Mouse (Mus musculus): ENCODE measurements around the gene Best2. TPM values are rescaled to one million over a fixed set of nuclear protein-coding genes. Genes with fewer than 3 reads are reported as not detected.

Best2 gene
- total RNA-seq (2021) (not detected), polyA plus RNA-seq (2012; rRNA removed) (not detected in 2 replicates)
- long read RNA-seq = 0 reads

DNA sequence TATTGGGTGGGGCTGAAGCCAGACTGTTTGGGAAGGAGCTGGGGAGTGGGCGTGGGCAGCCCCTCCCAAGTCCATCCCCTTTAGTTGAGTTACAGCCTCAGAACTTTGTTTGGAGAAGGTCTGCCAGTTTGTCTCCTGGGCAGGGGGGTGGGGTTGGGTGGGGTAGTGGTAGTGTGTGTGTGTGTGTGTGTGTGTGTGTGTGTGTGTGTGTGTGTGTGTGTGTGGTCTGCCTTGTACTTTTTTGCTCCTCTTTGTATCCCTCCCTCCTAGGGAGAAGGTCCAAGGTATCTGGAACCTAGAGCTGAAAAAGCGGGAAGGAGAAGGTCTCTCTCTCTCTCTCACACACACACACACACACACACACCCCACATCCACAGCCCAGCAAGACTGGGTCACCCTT, at the start of gene Best2:
Best2 (minus strand) TSS at position 101 of the 400 bp plus-strand sequence.
- DNase-seq = no peak
- TF ChIP-seq CTCF (IDR thresholded peaks at IDR 0.05) (no peak), EP300 (IDR thresholded peaks at IDR 0.05; ENCODE audit: insufficient read depth, low read depth, low read length) (no peak)
- H3K27ac ChIP-seq = no peak within 1 kb of the TSS
- intact Hi-C loops (cut with DNase I) = no loop called here
- no peak within 1 kb of the TSS for H3K4me3 ChIP-seq
- H3K4me1 ChIP-seq (ENCODE audit: control insufficient read depth, insufficient read depth, low read length) = no peaks in the 10 kb centered on the region; the same call in 1 of the 2 replicates
- no peaks in the 10 kb centered on the region for H3K36me3 ChIP-seq (ENCODE audit: control insufficient read depth, insufficient read depth, low read length)
- WGBS = 42% methylated on average over 2 of the region's 2 CpGs
- H3K79me2 ChIP-seq (replicated peaks; ENCODE audit: control insufficient read depth, insufficient read depth, low read length) = no peaks in the 10 kb centered on the region
- peaks cover 6% of the 10 kb centered on the region for H3K27me3 ChIP-seq (ENCODE audit: control insufficient read depth, insufficient read depth, low read length)
- no peak within 1 kb of the TSS for H3K9ac ChIP-seq (ENCODE audit: low read depth, low read length)

DNA sequence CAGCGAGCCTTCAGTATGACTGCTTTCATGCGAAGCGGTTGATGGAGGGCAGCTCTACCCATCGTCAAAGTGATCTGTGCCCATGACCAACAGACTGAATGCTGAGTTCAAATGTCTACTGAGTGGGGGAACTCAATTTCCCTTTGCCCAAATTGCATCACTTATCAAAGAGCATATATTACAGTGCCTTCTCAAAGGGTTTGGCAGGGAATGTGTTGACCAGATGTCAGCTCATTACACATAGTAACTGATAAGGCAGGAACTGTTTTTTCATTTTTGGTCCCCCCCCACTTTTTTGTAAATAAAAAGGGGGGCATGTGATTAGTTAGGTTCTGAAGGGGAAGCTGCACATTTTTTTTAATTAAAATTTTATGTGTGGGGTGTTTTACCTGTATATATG, 48.3 kb upstream of the Best2 start:
- Histone ChIP-seq H3K27me3 (ENCODE audit: control insufficient read depth, insufficient read depth, low read length) (no peaks in the 10 kb centered on the region), H3K79me2 (replicated peaks; ENCODE audit: control insufficient read depth, insufficient read depth, low read length) (no peaks in the 10 kb centered on the region; the same call in 1 of the 2 replicates), H3K4me1 (ENCODE audit: control insufficient read depth, insufficient read depth, low read length) (no peaks in the 10 kb centered on the region; the same call in 1 of the 2 replicates), H3K4me3 (no peak overlapping the region), H3K36me3 (ENCODE audit: control insufficient read depth, insufficient read depth, low read length) (no peaks in the 10 kb centered on the region), H3K9ac (ENCODE audit: low read depth, low read length) (no peak overlapping the region), H3K27ac (no peak overlapping the region)
- intact Hi-C loops (cut with DNase I) = no loop called here
- WGBS = 99% methylated on average over 4 of the region's 4 CpGs
- no peak for TF ChIP-seq EP300 (IDR thresholded peaks at IDR 0.05; ENCODE audit: insufficient read depth, low read depth, low read length)
- no peak for TF ChIP-seq POLR2A (IDR thresholded peaks at IDR 0.05; ENCODE audit: insufficient read depth, low read depth, low read length)
- no peak for TF ChIP-seq CTCF (IDR thresholded peaks at IDR 0.05)
- DNase-seq = no peak

DNA sequence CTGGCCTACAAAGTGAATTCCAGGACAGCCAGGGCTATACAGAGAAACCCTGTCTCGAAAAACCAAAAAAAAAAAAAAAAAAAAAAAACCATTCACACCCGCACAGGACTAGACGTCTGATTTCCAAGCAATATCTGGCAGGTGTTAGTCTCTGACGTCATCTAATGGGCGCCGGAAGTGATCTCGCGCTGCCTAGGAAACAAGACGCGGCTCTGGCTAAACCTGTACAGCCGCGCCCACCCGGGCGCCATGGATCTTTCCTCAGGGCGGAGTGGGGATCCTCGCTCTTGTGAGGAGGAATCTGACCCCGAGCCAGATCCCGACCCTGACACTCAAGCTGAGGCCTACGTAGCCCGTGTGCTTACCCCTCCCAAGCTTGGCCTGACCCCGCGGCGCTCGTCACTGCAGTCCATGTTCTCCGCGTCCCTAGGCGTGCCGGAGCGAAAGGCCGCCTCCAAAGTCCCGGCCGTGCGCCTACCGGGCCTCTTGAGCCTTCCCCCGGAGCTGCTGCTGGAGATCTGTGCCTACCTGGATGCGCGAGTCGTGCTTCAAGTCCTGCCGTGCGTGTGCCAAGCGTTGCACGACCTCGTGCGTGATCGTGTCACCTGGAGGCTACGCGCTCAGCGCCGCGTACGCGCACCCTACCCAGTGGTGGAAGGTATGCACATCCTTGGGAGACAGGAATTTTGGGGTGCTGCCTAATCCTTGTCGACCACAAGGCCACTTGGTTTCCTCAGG, 45.7 kb upstream of the Best2 start, which contains the start of gene Fbxw9:
Fbxw9 (plus strand) TSS at position 177 of the 738 bp plus-strand sequence.
- peak; percentile 89 to 90 for DNase-seq
- peak within 1 kb of the TSS; percentile 57 for H3K9ac ChIP-seq (ENCODE audit: low read depth, low read length)
- peak within 1 kb of the TSS; percentile 84 for H3K4me3 ChIP-seq
- H3K27ac ChIP-seq = peak within 1 kb of the TSS; percentile 53
- no peaks in the 10 kb centered on the region for H3K27me3 ChIP-seq (ENCODE audit: control insufficient read depth, insufficient read depth, low read length)
- H3K36me3 ChIP-seq (ENCODE audit: control insufficient read depth, insufficient read depth, low read length) = no peaks in the 10 kb centered on the region
- H3K79me2 ChIP-seq (replicated peaks; ENCODE audit: control insufficient read depth, insufficient read depth, low read length) = no peaks in the 10 kb centered on the region; the same call in 1 of the 2 replicates
- H3K4me1 ChIP-seq (ENCODE audit: control insufficient read depth, insufficient read depth, low read length) = no peaks in the 10 kb centered on the region; the same call in 1 of the 2 replicates
- TF ChIP-seq POLR2A (IDR thresholded peaks at IDR 0.05; ENCODE audit: insufficient read depth, low read depth, low read length) (0 out of 2 replicates have a peak, but pooled peaks have one; percentile 33), EP300 (IDR thresholded peaks at IDR 0.05; ENCODE audit: insufficient read depth, low read depth, low read length) (no peak)
- intact Hi-C loops (cut with DNase I) = loop anchor here (1.0 kb wide), 1 partner anchor 11 kb away; the partner anchor contains the start of gene Dhps
- WGBS = under 1% methylated on average over 53 of the region's 53 CpGs

- WGBS = 81% methylated on average over 7 of the region's 7 CpGs
- no peak overlapping the region for H3K27ac ChIP-seq
- no peak for DNase-seq
- no peaks in the 10 kb centered on the region for H3K36me3 ChIP-seq (ENCODE audit: control insufficient read depth, insufficient read depth, low read length)
- no peak overlapping the region for H3K9ac ChIP-seq (ENCODE audit: low read depth, low read length)
- TF ChIP-seq CTCF (IDR thresholded peaks at IDR 0.05) = no peak
- TF ChIP-seq EP300 (IDR thresholded peaks at IDR 0.05; ENCODE audit: insufficient read depth, low read depth, low read length) = no peak
- TF ChIP-seq POLR2A (IDR thresholded peaks at IDR 0.05; ENCODE audit: insufficient read depth, low read depth, low read length) = no peak
- H3K4me1 ChIP-seq (ENCODE audit: control insufficient read depth, insufficient read depth, low read length) = no peaks in the 10 kb centered on the region; the same call in 1 of the 2 replicates
- no peak overlapping the region for H3K4me3 ChIP-seq
- no peaks in the 10 kb centered on the region for H3K27me3 ChIP-seq (ENCODE audit: control insufficient read depth, insufficient read depth, low read length)
- H3K79me2 ChIP-seq (replicated peaks; ENCODE audit: control insufficient read depth, insufficient read depth, low read length) = no peaks in the 10 kb centered on the region; the same call in 1 of the 2 replicates
- intact Hi-C loops (cut with DNase I) = no loop called here
Measured at GRCm38 (mm10) chr8:85057367-85057766, 43.0 kb upstream of the Best2 start.

DNA sequence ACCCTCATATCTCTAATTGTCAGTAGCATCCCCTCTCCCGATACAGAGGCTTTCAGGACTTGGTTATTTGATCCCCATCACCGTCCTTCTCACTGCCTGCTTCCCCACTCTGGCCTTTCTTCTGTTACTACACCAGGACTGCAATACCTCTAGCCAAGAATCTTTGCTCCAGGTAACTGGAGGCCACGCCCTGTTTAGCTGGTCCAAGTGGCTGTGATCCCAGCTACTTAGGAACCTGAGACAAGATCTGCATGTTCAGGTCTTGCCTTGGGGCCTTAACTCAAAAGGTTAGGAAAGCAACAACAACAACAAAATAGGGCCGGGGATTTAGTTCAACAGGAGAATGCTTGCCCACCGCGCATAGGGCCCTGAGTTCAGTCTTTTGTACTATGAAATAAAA, 29.3 kb upstream of the Best2 start:
- H3K4me3 ChIP-seq = no peak overlapping the region
- H3K4me1 ChIP-seq (ENCODE audit: control insufficient read depth, insufficient read depth, low read length) = no peaks in the 10 kb centered on the region; the same call in 1 of the 2 replicates
- H3K27me3 ChIP-seq (ENCODE audit: control insufficient read depth, insufficient read depth, low read length) = no peaks in the 10 kb centered on the region
- DNase-seq = no peak
- H3K9ac ChIP-seq (ENCODE audit: low read depth, low read length) = no peak overlapping the region
- WGBS = 95% methylated on average over 6 of the region's 6 CpGs
- H3K79me2 ChIP-seq (replicated peaks; ENCODE audit: control insufficient read depth, insufficient read depth, low read length) = peaks cover 5% of the 10 kb centered on the region
- H3K27ac ChIP-seq = no peak overlapping the region
- intact Hi-C loops (cut with DNase I) = no loop called here
- no peak for TF ChIP-seq CTCF (IDR thresholded peaks at IDR 0.05)
- no peak for TF ChIP-seq EP300 (IDR thresholded peaks at IDR 0.05; ENCODE audit: insufficient read depth, low read depth, low read length)
- TF ChIP-seq POLR2A (IDR thresholded peaks at IDR 0.05; ENCODE audit: insufficient read depth, low read depth, low read length) = no peak
- no peaks in the 10 kb centered on the region for H3K36me3 ChIP-seq (ENCODE audit: control insufficient read depth, insufficient read depth, low read length)

Data from heart, adult 2 months (tissue).